Comparison of ENCODE assay signal across 8 mouse cellular contexts in genomic region chr3:94837959-94838496, GRCm38 (mm10). TPM values are rescaled to one million over a fixed set of nuclear protein-coding genes. Genes with fewer than 3 reads are reported as not detected.
DNase-seq lines count a peak whose midpoint lies in the region; ATAC-seq lines count a peak whose summit lies in the region.

No protein-coding gene starts in this region.

- peak; percentile 86 for DNase-seq in ZHBTc4 (ENCODE audit: low read depth, low spot score)
- peak; percentile 73 to 78 for DNase-seq in cerebellum, postnatal 4 days (ENCODE audit: low spot score in 2 of 2)
- DNase-seq in gastrocnemius, adult 8-10 months (ENCODE audit: low spot score in 2 of 2) = peak; percentile 45 to 68
- peak; percentile 28 for DNase-seq in hindlimb bud, embryonic 11.5 days (ENCODE audit: extremely low spot score, low read depth, low spot score)
- peak; percentile 72 to 92 for DNase-seq in left cerebral cortex, adult 8-10 months (ENCODE audit: low spot score in 2 of 2)
- peak; percentile 91 for DNase-seq in right cerebral cortex, adult 18-20 months
- DNase-seq in urinary bladder, adult 2 months (ENCODE audit: low spot score) = peak; percentile 71

- ATAC-seq in megakaryocyte, adult 5-6 weeks (ENCODE audit: poor library complexity, severe bottlenecking) = peak; percentile 70

RNA-seq across cellular contexts. Expression of gene Pogz, which starts 0.7 kb away (rescaled TPM):
- total RNA-seq in gastrocnemius, adult 8-10 months (2022) = 10 to 100 TPM; 14.3 to 18.1 (median 16.1) TPM
- total RNA-seq in left cerebral cortex, adult 8-10 months (2022) = 10 to 100 TPM; 52.5 to 66.4 (median 60.5) TPM
- total RNA-seq in megakaryocyte, adult 5-6 weeks (2015) = 28.8 and 41.8 TPM in 2 replicates
- 12.1 and 14.4 TPM in 2 replicates for total RNA-seq in megakaryocyte, adult 5-6 weeks (2017)
- 19.3 and 21.1 TPM in 2 replicates for polyA plus RNA-seq in urinary bladder, adult 2 months (2012; rRNA removed)

RNA-seq across cellular contexts. Expression of gene Psmb4, which starts 48.7 kb away (rescaled TPM):
- total RNA-seq in gastrocnemius, adult 8-10 months (2022) = 100 to 1,000 TPM; 206 to 227 (median 221) TPM
- total RNA-seq in left cerebral cortex, adult 8-10 months (2022) = 100 to 1,000 TPM; 239 to 284 (median 263) TPM
- total RNA-seq in megakaryocyte, adult 5-6 weeks (2015) = 344 and 379 TPM in 2 replicates
- 179 and 223 TPM in 2 replicates for total RNA-seq in megakaryocyte, adult 5-6 weeks (2017)
- 242 and 281 TPM in 2 replicates for polyA plus RNA-seq in urinary bladder, adult 2 months (2012; rRNA removed)

RNA-seq across cellular contexts. Expression of gene Cgn, which starts 51.7 kb away (rescaled TPM):
- total RNA-seq in gastrocnemius, adult 8-10 months (2022) = under 1 TPM in 2 of 4 experiments, not detected in 2; 0.07 to 0.13 TPM
- 1 to 10 TPM; 3.5 to 5.2 (median 4.3) TPM for total RNA-seq in left cerebral cortex, adult 8-10 months (2022)
- not detected in 2 replicates for total RNA-seq in megakaryocyte, adult 5-6 weeks (2015)
- not detected in 2 replicates for total RNA-seq in megakaryocyte, adult 5-6 weeks (2017)
- 19.1 and 21.6 TPM in 2 replicates for polyA plus RNA-seq in urinary bladder, adult 2 months (2012; rRNA removed)

Comparison
In these comparisons a context has a peak if more than half of its experiments do, and no peak if none do; other contexts are left out.
1. Peak in every context shown above with its lines: DNase-seq and ATAC-seq.
2. DNase-seq: peak in every context shown above with its lines; median percentile 91 in right cerebral cortex, adult 18-20 months; 86 in ZHBTc4; 82 in left cerebral cortex, adult 8-10 months; 76 in cerebellum, postnatal 4 days; 71 in urinary bladder, adult 2 months; 56 in gastrocnemius, adult 8-10 months; 28 in hindlimb bud, embryonic 11.5 days.